Mouse (Mus musculus): Measurements from ENCODE around the gene Mpg.

Gene Mpg

GRCm38 (mm10) chr11:32230220-32230619 lies 3.9 kb downstream of the Mpg start:
- no peak for DNase-seq (ENCODE audit: low read depth, low spot score)

- no peak for DNase-seq (ENCODE audit: low read depth, low spot score)
Measured at GRCm38 (mm10) chr11:32231125-32231524, 4.8 kb downstream of the Mpg start.

GRCm38 (mm10) chr11:32232848-32233247 lies 6.5 kb downstream of the Mpg start:
- no peak for DNase-seq (ENCODE audit: low read depth, low spot score)

DNA sequence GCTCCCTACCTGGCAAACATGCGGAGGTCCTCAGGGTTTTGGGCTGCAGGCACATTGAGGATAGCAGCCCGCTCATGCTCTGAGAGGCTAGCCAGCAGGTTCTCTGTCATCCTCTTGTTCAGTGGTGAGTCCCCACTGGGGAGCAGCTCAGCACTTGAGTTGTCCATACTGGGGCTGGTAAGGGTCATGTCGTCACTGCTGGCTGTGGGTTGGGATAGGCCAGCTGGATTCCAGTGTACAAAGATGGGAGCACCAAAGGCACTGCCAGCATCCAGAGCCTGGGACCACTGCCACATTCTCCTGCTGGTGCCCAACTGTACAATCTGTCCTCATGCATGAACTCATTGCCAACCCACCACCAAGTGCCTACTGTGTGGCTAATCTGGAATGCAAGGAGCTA lies 7.6 kb downstream of the Mpg start:
- DNase-seq (ENCODE audit: low read depth, low spot score), result no peak

GRCm38 (mm10) chr11:32234816-32235485 lies 8.6 kb downstream of the Mpg start:
- no peak for DNase-seq (ENCODE audit: low read depth, low spot score)

DNA sequence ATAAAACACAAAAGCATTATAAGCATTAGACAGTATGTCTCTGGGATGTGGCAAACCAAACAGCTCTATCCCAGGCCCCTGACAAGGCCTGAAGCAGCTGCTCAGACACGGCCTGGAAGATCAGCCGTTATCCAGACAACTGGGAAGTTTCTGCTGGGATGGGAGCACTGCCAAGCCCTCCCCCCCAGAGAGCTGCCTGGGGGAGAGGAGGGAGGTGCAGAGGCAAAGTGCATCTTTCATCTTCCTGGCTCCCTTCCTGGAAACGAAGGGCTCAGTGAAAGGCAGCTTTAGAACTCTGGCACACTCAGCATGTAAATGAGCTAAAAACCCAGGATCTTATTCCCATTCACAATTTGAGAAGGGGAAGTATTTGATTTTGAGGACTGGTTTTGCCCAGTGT lies 9.3 kb downstream of the Mpg start:
- DNase-seq (ENCODE audit: low read depth, low spot score), result no peak

DNA sequence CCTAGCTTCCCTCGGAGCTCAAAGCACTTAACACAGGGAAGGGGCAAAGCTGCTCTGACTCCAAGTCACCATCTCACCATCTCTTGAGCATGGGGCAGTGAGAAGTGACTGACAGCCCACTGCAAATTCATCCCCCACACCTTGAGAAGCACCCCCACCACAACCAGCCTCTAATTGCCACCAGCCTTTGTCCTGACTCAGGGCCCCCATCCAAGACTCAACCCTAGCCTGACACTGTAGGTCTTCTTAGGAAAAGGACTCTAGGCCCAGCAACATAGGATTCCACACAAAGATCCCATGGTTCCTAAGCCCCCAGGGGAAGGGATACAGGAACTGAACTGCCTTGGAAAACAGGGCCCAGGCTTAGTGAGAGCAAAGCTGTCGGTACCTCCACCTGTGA lies 9.8 kb downstream of the Mpg start:
- no peak for DNase-seq (ENCODE audit: low read depth, low spot score)

- DNase-seq (ENCODE audit: low read depth, low spot score), result no peak
Measured at GRCm38 (mm10) chr11:32236712-32237410, 10.6 kb downstream of the Mpg start.

DNA sequence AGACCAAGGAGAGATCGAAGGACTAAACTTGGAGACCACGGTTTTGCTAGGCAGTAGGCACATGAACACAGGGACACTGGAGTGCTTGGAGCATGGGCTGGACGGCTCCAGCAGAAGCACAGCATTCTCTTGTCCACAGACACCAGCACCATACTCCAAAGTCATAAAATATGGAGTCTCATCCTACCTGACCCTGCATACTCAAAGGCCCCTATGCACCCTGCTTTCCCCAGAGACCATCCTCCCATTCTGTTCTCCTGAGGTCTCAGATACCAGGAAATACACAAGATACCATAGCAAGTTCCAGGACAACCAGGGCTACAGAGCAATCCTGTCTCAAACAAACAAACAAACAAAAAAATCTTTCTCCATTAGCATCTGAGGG lies 11.1 kb downstream of the Mpg start:
- DNase-seq (ENCODE audit: low read depth, low spot score), result no peak

GRCm38 (mm10) chr11:32238093-32238860 lies 12.0 kb downstream of the Mpg start:
- DNase-seq (ENCODE audit: low read depth, low spot score), result peak; percentile 70

- DNase-seq (ENCODE audit: low read depth, low spot score), result no peak
Measured at GRCm38 (mm10) chr11:32241391-32241790, 15.1 kb downstream of the Mpg start.

DNA sequence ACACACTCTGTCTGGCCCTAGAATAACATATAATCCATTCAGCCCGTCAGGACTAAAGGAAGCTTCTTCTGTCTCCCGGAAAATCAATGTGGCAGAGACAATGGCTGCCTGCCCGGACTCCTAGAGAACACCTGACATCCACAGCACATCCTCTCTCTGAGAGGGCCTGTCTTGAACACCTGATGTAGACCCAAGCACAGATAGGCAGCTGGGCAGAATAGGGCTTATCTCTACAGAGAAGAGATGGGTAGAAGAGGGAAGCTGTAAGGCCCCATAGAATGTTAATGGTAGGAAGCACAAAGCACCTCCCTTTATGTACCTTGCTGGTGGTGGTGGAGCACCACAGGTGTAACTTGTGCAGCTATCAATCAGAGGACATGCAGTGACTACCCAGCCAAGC lies 15.9 kb downstream of the Mpg start:
- no peak for DNase-seq (ENCODE audit: low read depth, low spot score)

GRCm38 (mm10) chr11:32243205-32243955 lies 17.1 kb downstream of the Mpg start:
- DNase-seq (ENCODE audit: low read depth, low spot score), result no peak

- DNase-seq (ENCODE audit: low read depth, low spot score), result no peak
Measured at GRCm38 (mm10) chr11:32244064-32244463, 17.8 kb downstream of the Mpg start.

DNA sequence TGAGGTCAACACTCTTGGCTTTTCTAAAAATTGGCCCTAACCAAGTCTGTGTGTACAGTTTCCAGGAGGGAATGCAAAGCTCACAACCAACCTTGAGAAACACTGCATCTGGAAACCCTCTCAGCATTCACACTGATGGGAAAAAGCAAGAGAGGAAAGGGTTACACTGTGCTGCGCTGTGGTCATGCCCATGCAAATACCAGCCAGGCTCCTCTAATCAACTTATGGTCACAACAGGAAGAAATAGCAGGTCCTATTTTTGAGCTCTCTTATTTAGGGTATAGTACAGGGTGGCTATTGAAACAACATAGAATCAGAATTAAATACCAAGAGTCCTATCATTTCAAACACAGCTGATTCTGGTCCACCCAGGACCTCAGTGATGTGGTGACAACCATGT lies 18.3 kb downstream of the Mpg start:
- no peak for DNase-seq (ENCODE audit: low read depth, low spot score)

- no peak for DNase-seq (ENCODE audit: low read depth, low spot score)
Measured at GRCm38 (mm10) chr11:32245614-32246013, 19.3 kb downstream of the Mpg start.

- no peak for DNase-seq (ENCODE audit: low read depth, low spot score)
Measured at GRCm38 (mm10) chr11:32247068-32247467, 20.8 kb downstream of the Mpg start.

- DNase-seq (ENCODE audit: low read depth, low spot score), result no peak
Measured at GRCm38 (mm10) chr11:32248350-32248749, 22.0 kb downstream of the Mpg start.

DNA sequence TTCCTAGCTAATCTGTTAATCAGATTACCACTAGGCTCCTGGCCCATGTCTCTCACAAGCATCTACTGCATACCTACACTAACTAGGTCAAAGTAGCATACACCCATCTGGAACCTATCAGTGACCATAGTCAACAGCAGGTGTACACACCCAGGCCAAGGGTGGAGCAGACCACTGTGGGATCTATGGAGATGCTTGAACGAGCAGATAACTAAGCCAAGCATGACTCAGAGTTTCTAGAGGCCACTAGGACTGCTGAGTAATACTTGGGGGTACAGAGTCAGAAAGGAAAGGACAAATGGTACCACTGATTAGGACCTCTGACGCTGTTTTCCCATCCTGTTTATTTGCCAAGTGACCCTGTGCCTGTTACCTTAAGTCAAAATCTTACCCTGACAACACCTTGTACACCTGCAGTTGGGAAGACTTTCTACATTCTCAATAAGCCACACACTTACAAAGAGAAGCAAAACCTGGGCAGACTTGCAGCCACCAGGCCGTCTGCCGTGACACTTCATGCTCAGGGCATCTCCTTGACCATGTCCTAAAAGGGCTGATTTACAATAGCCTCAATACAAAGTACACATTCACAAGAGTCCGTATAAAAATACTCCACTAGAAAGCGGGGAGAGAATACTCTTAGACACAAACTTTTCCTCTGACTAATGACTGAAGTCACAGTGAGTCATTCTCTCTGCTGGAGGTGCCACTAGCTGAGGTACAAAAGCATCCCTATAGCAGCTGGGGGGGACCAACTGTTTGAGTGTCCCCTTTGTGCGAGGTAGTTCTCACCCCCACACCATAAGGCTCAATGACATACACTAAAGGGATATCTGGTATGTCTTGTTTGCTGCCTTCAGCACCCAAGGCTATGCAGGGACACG lies 24.8 kb downstream of the Mpg start:
- DNase-seq (ENCODE audit: low read depth, low spot score), result no peak

- DNase-seq (ENCODE audit: low read depth, low spot score), result no peak
Measured at GRCm38 (mm10) chr11:32253121-32253520, 26.8 kb downstream of the Mpg start.

DNA sequence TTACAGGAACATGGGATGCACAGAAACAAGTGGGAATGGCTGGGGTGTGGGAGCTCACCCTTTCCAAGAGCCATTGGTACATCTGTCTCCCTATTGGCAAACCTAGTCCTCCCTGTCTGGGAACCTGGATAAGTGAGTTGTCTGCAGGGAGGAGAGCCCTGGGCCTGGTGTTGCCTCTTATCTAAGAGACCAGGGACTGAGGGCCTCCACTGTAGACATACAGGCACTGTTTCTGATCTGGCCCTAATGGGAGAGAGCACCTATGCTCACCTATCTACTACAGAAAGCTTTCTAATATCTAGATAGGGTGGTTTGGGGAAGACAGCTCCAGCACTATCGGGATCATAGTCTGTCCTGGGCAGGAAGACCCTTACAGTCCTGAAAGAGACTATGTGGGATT lies 29.8 kb downstream of the Mpg start:
- DNase-seq (ENCODE audit: low read depth, low spot score), result no peak
